Mouse (Mus musculus) liver, embryonic 13.5 days (tissue): ENCODE measurements around the gene C2cd5. TPM values are rescaled to one million over a fixed set of nuclear protein-coding genes. Genes with fewer than 3 reads are reported as not detected.
A peak's percentile ranks its signal among the peaks of the same experiment; 100 is the strongest.
"Not testable (repeated sequence)": the region's sequence is repeated elsewhere in the genome, so short reads cannot be mapped to it uniquely, and the experiment has no call there.

ENCODE experiments used
- ATAC-seq: fragments of 200-750 bp; cut with Nextera tagmentation; 2 replicates; pipeline ENCODE4 v1.8.0; 2017; ENCODE audit warnings: low read depth, mild to moderate bottlenecking, moderate number of reproducible peaks, moderate library complexity
- DNase-seq: peaks from one replicate; pipeline ENCODE4 v3.0.0; 2022
- H3K27ac ChIP-seq: fragments of 300-500 bp; sonication (generic); 2 replicates; pipeline ENCODE4 v1.5.1; 2015; ENCODE audit warnings: moderate library complexity, mild to moderate bottlenecking, inconsistent platforms
- H3K27me3 ChIP-seq: fragments of 300-500 bp; sonication (generic); 2 replicates; pipeline ENCODE4 v1.6.1; 2015; ENCODE audit warnings: mild to moderate bottlenecking, inconsistent platforms
- H3K36me3 ChIP-seq: fragments of 300-500 bp; sonication (generic); 2 replicates; pipeline ENCODE4 v1.6.1; 2015; ENCODE audit warnings: mild to moderate bottlenecking, inconsistent platforms
- H3K4me1 ChIP-seq: fragments of 300-500 bp; sonication (generic); replicated peaks from 2 replicates; pipeline ENCODE4 v1.6.1; 2015; ENCODE audit warnings: inconsistent platforms
- H3K4me2 ChIP-seq: fragments of 300-500 bp; sonication (generic); 2 replicates; pipeline ENCODE4 v1.6.1; 2015; ENCODE audit warnings: inconsistent platforms, mild to moderate bottlenecking, moderate library complexity
- H3K4me3 ChIP-seq: fragments of 300-500 bp; sonication (generic); replicated peaks from 2 replicates; pipeline ENCODE4 v1.5.1; 2015; ENCODE audit warnings: mild to moderate bottlenecking, inconsistent platforms
- H3K9ac ChIP-seq: fragments of 300-500 bp; sonication (generic); 2 replicates; pipeline ENCODE4 v1.6.1; 2015; ENCODE audit warnings: mild to moderate bottlenecking, inconsistent platforms
- H3K9me3 ChIP-seq: fragments of 300-500 bp; sonication (generic); replicated peaks from 2 replicates; pipeline ENCODE4 v1.6.1; 2016; ENCODE audit warnings: inconsistent platforms
- WGBS: fragments of 180-500 bp; shearing (Covaris S2); methylation state at CpG from one replicate; pipeline ENCODE4 v1.1.7; 2015; ENCODE audit not compliant: insufficient replicate concordance; 5-methylcytosine and 5-hydroxymethylcytosine counted together
- polyA plus RNA-seq: library from polyadenylated mRNA; unstranded; fragments of >200 nt; fragmentation: Nextera tagmentation; extraction: Ambion mirVana; gene quantifications from 2 replicates; pipeline ENCODE4 v1.2.1, GENCODE M21; 2015

C2cd5 gene
- 15.2 and 18.8 TPM in 2 replicates for polyA plus RNA-seq

DNA sequence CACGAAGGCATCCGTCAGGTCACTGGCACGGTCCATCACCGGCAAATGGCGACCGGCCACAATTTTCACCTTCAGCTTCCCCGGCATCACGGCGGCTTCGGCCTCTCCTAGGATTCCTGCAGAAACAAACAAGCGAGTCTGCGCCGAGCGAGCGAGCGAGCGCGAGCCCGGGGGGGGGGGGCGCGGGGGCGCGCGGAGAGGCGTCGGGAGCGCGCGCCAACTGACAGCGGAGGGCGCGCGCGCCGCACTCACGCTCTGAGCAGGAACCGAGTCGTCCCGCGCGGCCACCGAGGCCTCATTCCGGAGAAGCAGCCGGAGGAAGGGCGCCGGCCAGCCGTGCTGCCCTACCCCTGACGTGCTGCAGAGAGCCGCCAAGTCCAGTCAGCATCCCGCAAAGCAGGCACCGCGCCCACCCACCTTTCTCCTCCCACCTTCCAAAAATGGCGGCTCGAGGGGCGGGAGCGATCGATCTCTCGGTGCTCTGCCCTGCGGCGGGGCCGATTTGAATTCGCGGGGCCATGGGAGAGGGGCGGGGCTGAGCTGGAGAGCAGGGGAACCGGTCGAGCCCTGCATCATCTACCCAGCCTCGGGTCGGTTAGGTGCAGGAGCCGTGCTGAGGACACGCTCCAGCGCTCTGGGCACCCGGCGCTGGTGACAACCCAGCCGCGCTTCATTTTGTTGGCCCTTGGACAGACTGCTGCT, at the start of gene C2cd5:
Gene C2cd5, minus strand, starts transcription at position 461 of the 702 bp plus-strand sequence.
- under 1% methylated on average over 70 of the region's 75 CpGs for WGBS
- ATAC-seq (peak; percentile 97), DNase-seq (peak; percentile 96)
- Histone ChIP-seq H3K36me3 (peaks cover 16% of the 10 kb centered on the region), H3K4me1 (peaks cover 40% of the 10 kb centered on the region), H3K4me2 (peak within 1 kb of the TSS; percentile 78), H3K27me3 (no peaks in the 10 kb centered on the region; the same call in 1 of the 2 replicates), H3K9ac (peak within 1 kb of the TSS; percentile 94), H3K4me3 (peak within 1 kb of the TSS; percentile 89), H3K9me3 (no peaks in the 10 kb centered on the region), H3K27ac (peak within 1 kb of the TSS; percentile 93)

DNA sequence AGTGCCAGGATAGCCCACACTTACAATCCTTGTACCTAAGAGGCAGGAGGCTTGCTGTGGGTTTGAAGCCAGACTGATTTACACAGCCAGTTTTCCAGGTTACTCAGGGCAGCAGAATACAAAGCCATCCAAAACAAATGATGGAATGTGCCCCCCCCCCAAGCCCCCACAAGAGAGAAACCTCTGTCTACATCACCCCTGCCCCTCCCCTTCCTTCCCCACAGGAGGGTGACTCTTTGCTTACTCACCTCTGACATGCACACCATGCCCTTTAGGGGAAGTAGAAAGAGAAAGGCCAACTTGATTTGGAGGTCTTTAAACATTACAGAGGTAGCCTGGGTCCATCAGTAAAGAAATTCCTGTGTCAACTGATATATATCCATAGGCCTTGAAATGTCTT, 48.9 kb upstream of the C2cd5 start:
- Histone ChIP-seq H3K9ac (no peak overlapping the region), H3K4me1 (peaks cover 22% of the 10 kb centered on the region), H3K27me3 (no peaks in the 10 kb centered on the region), H3K9me3 (no peaks in the 10 kb centered on the region), H3K27ac (no peak overlapping the region), H3K36me3 (no peaks in the 10 kb centered on the region), H3K4me2 (no peak overlapping the region), H3K4me3 (no peak overlapping the region)
- DNase-seq (no peak), ATAC-seq (no peak)

DNA sequence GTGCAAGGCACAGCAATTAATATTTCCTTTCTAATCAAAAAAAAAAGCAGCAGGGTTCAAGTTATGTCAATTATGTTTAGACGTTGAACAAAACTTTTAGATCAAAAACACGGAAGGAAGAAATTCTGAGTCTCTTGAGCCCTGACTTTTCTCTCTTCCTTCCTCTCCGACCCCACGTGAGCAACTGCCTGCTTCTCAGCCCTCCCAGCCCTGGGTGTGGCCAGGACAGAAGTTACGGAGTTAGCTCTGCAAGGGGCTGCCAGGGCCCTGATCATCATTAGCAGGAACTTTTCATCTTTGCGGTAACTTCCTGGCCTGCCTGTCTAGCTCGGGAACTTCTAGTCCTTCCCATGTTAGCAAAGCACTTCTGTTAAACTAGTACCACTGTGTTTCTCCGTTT, 46.8 kb upstream of the C2cd5 start:
- ATAC-seq (peak; percentile 54; the same call in 1 of the 2 replicates), DNase-seq (peak; percentile 13)
- H3K36me3 ChIP-seq, result no peaks in the 10 kb centered on the region
- 7% methylated on average over 8 of the region's 8 CpGs for WGBS
- no peaks in the 10 kb centered on the region for H3K9me3 ChIP-seq
- H3K4me1 ChIP-seq, result peaks cover 17% of the 10 kb centered on the region
- no peak overlapping the region for H3K4me2 ChIP-seq
- H3K9ac ChIP-seq, result no peak overlapping the region
- H3K27me3 ChIP-seq, result no peaks in the 10 kb centered on the region; the same call in 1 of the 2 replicates
- no peak overlapping the region for H3K4me3 ChIP-seq
- H3K27ac ChIP-seq, result no peak overlapping the region

DNA sequence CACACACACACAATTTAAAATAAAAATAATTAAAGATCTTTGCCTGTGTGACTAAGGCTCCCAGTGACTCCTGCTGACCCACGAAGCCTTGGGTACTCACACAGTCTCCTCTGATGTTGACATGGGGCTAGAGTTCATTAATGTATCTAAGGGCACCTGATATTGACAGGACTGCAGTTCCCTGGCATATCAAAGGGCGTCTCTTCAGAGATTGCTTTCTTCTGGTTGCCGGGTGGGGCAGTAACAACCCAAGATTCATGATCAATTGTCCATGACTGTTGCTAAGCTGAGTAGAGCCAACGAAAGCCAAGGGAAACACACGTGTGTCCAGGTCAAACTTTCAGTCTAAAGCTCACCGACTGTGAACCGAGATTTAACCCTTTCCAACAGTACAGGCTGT, 45.1 kb upstream of the C2cd5 start:
- Histone ChIP-seq H3K4me1 (peaks cover 8% of the 10 kb centered on the region), H3K9ac (no peak overlapping the region), H3K9me3 (no peaks in the 10 kb centered on the region), H3K4me2 (no peak overlapping the region), H3K27ac (no peak overlapping the region), H3K36me3 (no peaks in the 10 kb centered on the region), H3K27me3 (no peaks in the 10 kb centered on the region; the same call in 1 of the 2 replicates), H3K4me3 (no peak overlapping the region)
- no peak for DNase-seq
- ATAC-seq, result no peak
- 50% methylated on average over 7 of the region's 7 CpGs for WGBS

DNA sequence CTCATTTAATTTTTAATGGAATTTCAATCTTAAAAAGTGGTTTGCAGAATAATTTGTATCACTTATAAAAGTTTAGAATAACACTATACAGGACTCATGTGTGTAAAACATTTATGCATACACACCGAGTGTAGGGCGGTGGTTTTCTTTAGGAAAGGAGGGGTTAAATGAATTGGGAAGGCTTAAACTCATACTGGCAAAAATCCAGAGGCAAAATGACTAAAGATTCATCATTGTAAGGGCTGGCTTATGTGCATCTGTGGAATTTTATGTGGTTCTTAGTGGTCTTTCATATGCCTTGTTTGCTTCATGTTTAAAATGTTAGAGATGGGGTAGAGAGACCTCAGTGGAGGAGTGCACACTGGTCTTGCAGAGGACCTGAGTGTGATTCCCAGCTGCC, 44.6 kb upstream of the C2cd5 start:
- 74% methylated on average over 2 of the region's 2 CpGs for WGBS
- peaks cover 6% of the 10 kb centered on the region for H3K4me1 ChIP-seq
- DNase-seq (no peak), ATAC-seq (no peak)
- H3K4me3 ChIP-seq, result no peak overlapping the region
- H3K36me3 ChIP-seq, result no peaks in the 10 kb centered on the region
- no peak overlapping the region for H3K27ac ChIP-seq
- no peak overlapping the region for H3K4me2 ChIP-seq
- no peaks in the 10 kb centered on the region for H3K9me3 ChIP-seq
- no peak overlapping the region for H3K9ac ChIP-seq
- no peaks in the 10 kb centered on the region; the same call in 1 of the 2 replicates for H3K27me3 ChIP-seq

DNA sequence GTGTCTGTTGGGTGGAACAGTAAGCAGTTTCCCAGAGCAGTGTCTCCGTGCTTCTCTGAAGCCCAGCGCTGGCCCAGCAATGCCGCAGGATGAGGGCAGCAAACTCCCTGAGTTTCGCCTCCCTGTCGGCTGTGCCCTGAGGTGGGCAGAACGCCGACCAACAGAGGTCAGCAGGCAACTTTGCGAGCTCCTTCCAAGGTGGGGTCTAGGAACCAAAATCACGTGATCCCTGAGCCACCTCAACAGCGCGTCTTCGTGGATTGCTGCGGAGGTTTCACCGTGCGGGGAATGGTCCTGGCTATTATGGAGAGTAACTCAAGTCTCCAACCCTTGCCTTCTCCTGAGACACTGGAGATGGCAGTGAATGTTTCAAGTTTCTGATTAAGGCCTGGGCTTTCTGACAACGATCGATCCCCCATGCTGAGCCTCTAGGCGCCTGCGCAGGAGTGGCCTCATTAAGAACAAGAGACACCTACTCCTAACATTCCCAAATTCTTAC, 43.9 kb upstream of the C2cd5 start:
- WGBS, result 33% methylated on average over 19 of the region's 19 CpGs
- DNase-seq (no peak), ATAC-seq (no peak)
- Histone ChIP-seq H3K4me1 (peaks cover 2% of the 10 kb centered on the region), H3K9me3 (no peaks in the 10 kb centered on the region), H3K27me3 (no peaks in the 10 kb centered on the region; the same call in 1 of the 2 replicates), H3K4me2 (peak overlapping the region; percentile 52), H3K27ac (no peak overlapping the region), H3K9ac (no peak overlapping the region), H3K4me3 (peak overlapping the region; percentile 23), H3K36me3 (no peaks in the 10 kb centered on the region)

DNA sequence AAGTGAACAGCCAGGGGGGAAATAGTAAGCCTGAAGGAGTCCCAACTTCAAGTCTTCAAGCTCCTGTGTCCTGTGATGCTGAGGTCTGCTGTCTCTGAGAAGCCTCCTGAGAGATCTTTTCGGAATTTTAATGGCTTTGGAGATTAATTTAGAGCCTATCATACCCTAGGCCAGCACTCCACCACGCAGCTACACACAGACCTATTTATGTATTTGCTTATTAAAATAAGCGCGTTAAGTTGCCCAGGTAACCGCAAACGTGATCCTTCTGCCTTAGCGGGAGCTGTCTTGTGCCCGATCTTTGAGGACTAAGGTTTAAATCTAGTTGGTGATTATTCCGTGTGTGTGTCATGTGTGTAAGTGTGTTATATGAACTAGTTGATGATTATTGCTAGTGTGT, 43.4 kb upstream of the C2cd5 start:
- H3K27me3 ChIP-seq, result no peaks in the 10 kb centered on the region; the same call in 1 of the 2 replicates
- H3K9ac ChIP-seq, result no peak overlapping the region
- ATAC-seq (no peak), DNase-seq (no peak)
- H3K4me2 ChIP-seq, result peak overlapping the region; percentile 52; the same call in 1 of the 2 replicates
- peak overlapping the region; percentile 23 for H3K4me3 ChIP-seq
- 77% methylated on average over 9 of the region's 9 CpGs for WGBS
- no peak overlapping the region for H3K27ac ChIP-seq
- H3K9me3 ChIP-seq, result no peaks in the 10 kb centered on the region
- H3K4me1 ChIP-seq, result peaks cover 2% of the 10 kb centered on the region
- no peaks in the 10 kb centered on the region for H3K36me3 ChIP-seq

DNA sequence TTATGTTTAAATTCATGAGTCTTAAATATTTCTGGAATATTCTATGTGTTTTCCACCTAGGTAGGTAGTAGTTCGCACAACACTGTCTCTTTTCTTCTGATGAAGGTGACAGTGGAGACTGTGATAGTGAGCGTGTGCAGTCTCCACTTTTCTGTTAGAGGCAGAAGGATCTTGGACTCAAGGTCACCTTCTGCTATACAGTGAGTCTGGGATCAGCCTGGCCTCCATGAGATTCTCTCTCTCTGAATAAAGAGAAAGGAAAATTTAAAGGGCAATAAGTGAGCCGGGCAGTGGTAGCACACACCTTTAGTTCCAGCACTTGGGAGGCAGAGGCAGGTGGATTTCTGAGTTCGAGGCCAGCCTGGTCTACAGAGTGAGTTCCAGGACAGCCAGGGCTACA, 42.9 kb upstream of the C2cd5 start:
- ATAC-seq, result no peak
- WGBS, result 74% methylated on average over 4 of the region's 4 CpGs

DNA sequence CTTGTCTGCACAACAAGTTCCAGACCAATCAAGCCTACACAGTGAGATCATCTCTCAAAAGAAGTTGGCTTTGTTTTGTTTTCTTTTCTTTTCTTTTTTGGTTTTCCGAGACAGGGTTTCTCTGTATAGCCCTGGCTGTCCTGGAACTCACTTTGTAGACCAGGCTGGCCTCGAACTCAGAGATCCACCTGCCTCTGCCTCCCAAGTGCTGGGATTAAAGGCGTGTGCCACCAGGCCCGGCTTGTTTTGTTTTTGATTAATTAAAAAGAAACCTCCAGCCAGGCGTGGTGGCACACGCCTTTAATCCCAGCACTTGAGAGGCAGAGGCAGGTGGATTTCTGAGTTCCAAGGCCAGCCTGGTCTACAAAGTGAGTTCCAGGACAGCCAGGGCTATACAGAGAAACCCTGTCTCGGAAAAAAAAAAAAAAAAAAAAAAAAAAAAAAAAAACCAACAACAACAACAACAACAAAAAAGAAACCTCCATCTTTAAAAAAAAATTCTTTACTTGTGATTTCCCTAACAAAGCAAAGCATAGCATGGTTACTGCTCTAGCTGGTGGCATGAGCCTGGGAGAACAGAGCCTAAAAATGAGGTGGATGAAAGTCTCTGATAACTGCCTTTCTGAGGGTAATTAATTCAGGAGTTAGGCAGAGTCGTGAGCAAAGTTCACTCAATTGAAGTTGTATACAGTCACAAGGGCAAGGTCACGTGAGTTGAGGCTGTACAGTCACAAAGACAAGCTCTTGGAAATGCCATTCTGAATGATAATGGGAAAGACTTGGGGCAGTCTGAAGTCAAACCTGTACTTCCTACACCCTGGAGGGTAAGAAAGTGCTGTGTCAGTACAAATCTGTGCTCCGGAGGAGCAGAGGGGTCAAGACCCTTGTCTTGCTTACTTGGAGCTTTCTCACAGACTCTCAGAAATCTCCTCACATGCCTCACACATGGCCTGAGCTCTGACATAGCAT, 42.0 kb upstream of the C2cd5 start:
- not testable (repeated sequence) for H3K4me3 ChIP-seq, ATAC-seq, H3K27ac ChIP-seq, H3K4me1 ChIP-seq, H3K4me2 ChIP-seq, H3K9me3 ChIP-seq, H3K9ac ChIP-seq, DNase-seq, H3K27me3 ChIP-seq, H3K36me3 ChIP-seq
- 56% methylated on average over 10 of the region's 10 CpGs for WGBS

More for the DNA sequence above, 42.9 kb upstream of the C2cd5 start:
- Histone ChIP-seq H3K9me3 (no peaks in the 10 kb centered on the region), H3K4me3 (no peak overlapping the region), H3K9ac (no peak overlapping the region), H3K36me3 (no peaks in the 10 kb centered on the region), H3K4me1 (peaks cover 2% of the 10 kb centered on the region), H3K4me2 (no peak overlapping the region), H3K27ac (no peak overlapping the region), H3K27me3 (no peaks in the 10 kb centered on the region; the same call in 1 of the 2 replicates)
- DNase-seq, result no peak

DNA sequence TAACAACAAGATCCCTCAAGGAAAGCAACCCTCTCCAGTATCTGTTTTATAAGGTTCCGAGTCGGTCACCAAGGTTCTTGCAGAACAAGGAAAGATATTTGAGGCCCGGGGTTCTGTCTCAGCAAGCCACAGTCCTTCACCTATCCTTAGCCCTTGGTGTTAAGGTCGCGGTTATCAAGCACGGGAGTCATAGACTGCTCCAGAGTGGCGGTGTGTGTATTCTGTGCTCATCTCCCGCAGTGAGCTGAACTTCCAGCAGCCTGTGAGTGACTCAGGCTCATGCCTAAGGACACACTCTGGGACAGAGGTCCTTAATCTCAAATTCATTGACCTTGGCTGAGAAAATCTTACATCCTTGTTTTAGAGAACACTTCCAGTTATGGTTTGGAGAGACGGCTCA, 40.9 kb upstream of the C2cd5 start:
- Histone ChIP-seq H3K9ac (no peak overlapping the region), H3K27me3 (no peaks in the 10 kb centered on the region; the same call in 1 of the 2 replicates), H3K4me3 (no peak overlapping the region), H3K27ac (no peak overlapping the region), H3K9me3 (no peaks in the 10 kb centered on the region), H3K36me3 (no peaks in the 10 kb centered on the region), H3K4me2 (no peak overlapping the region), H3K4me1 (peaks cover 2% of the 10 kb centered on the region; the same call in 1 of the 2 replicates)
- no peak for ATAC-seq
- 73% methylated on average over 9 of the region's 9 CpGs for WGBS
- DNase-seq, result no peak

DNA sequence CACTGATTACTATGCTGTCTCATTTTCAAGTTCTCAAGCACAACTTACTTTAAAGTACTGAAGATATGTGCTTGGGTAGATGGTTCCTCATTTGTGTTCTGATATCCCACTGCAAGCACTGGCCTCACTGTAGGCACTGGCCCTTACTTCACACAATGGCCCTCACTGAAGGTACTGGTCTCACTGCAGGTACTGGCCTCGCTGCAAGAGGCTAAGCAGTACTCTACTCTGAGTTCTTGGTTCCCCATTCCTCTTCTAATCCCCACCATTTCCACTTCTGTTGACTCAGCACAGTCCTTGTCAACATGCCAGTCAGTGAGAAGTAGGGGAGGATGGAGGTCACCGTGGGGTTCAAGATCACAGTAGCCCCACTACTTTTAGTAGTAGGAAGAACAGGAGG, 39.5 kb upstream of the C2cd5 start:
- H3K27me3 ChIP-seq, result no peaks in the 10 kb centered on the region; the same call in 1 of the 2 replicates
- no peak overlapping the region for H3K4me2 ChIP-seq
- WGBS, result 64% methylated on average over 2 of the region's 2 CpGs
- no peak overlapping the region for H3K27ac ChIP-seq
- no peaks in the 10 kb centered on the region for H3K36me3 ChIP-seq
- H3K9me3 ChIP-seq, result no peaks in the 10 kb centered on the region
- DNase-seq (no peak), ATAC-seq (no peak)
- no peak overlapping the region for H3K4me3 ChIP-seq
- no peak overlapping the region for H3K9ac ChIP-seq
- 0 out of 2 replicates have a peak, but pooled peaks cover 2% of the 10 kb centered on the region for H3K4me1 ChIP-seq
